Mouse (Mus musculus): ENCODE data around the gene Lpcat4.

DNA sequence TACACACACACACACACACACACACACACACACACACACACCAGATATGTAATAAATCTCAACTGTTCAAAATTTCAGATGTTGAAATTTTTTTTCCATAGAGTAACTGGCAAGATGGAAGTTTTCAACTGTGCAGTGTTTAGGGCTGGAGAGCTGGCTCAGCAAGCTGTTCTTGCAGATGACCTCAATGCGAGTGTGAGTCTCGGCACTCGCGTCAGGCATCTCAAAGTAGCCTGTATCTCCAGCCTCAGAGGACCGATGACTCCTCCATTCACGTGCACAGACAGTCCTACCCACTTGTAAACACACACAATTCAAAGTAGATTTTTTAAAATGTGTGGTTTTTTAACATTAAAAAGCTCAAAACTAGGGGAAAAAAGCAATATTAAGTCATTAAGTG, 34.2 kb downstream of the Lpcat4 start:
- TF ChIP-seq MAZ (IDR thresholded peaks at IDR 0.05; ENCODE audit: low read depth, low read length) (no peak), SMC3 (IDR thresholded peaks at IDR 0.05; ENCODE audit: low read depth, low read length) (no peak), CTCF (conservative IDR thresholded peaks at IDR 0.05 in 1 of 2, IDR thresholded peaks at IDR 0.05 in 1 of 2; ENCODE audit: low read depth in 2 of 2, low read length in 2 of 2) (no peak), POLR2A (IDR thresholded peaks at IDR 0.05; ENCODE audit: low read depth, low read length) (no peak), MEF2A (IDR thresholded peaks at IDR 0.05; ENCODE audit: borderline replicate concordance, low read depth, low read length) (no peak), NELFE (IDR thresholded peaks at IDR 0.05; ENCODE audit: low read depth, low read length) (no peak), CHD2 (IDR thresholded peaks at IDR 0.05; ENCODE audit: low read length) (no peak), ZC3H11A (IDR thresholded peaks at IDR 0.05; ENCODE audit: low read depth, low read length) (no peak), MXI1 (IDR thresholded peaks at IDR 0.05; ENCODE audit: low read depth, low read length) (no peak)

Measured in CH12.LX (cell line).